In genomic region chr15:96598888-96599578, GRCm38 (mm10) we compare ENCODE assay signal across 9 mouse cellular contexts. TPM values are rescaled to one million over a fixed set of nuclear protein-coding genes. Genes with fewer than 3 reads are reported as not detected.
DNase-seq lines count a peak whose midpoint lies in the region; ATAC-seq lines count a peak whose summit lies in the region.
"Had no signal": no experiment of that assay in that cellular context is flagged by ENCODE, and none has a peak within 500 bp of the region (broad histone marks: within the 10 kb centered on the region; RNA-seq: fewer than 3 reads in every experiment).

No protein-coding gene starts in this region.

- H3K27ac ChIP-seq in kidney, embryonic 16.5 days (ENCODE audit: low read length) = peak overlapping the region; percentile 26; the same call in 1 of the 2 replicates
- no peak overlapping the region for H3K27ac ChIP-seq in forebrain, embryonic 12.5 days

- H3K4me1 ChIP-seq in kidney, embryonic 16.5 days (ENCODE audit: insufficient read depth, low read length) = peaks cover 18% of the 10 kb centered on the region
- peaks cover 45% of the 10 kb centered on the region for H3K4me1 ChIP-seq in forebrain, embryonic 12.5 days

- ATAC-seq in kidney, embryonic 16.5 days (ENCODE audit: low FRiP score, low TSS enrichment) = 0 out of 2 replicates have a peak, but pooled peaks have one; percentile 24
- ATAC-seq in granulocyte monocyte progenitor cell, adult 5-6 weeks (replicated peaks; ENCODE audit: poor library complexity, severe bottlenecking) = peak; percentile 80
- ATAC-seq in forebrain, embryonic 12.5 days (ENCODE audit: low FRiP score) = no peak

- no peaks in the 10 kb centered on the region for H3K9me3 ChIP-seq in kidney, embryonic 16.5 days (ENCODE audit: low read length)
- no peaks in the 10 kb centered on the region for H3K9me3 ChIP-seq in forebrain, embryonic 12.5 days

- WGBS in kidney, embryonic 16.5 days = 49% methylated on average over 11 of the region's 11 CpGs
- 77% methylated on average over 11 of the region's 11 CpGs for WGBS in forebrain, embryonic 12.5 days

- no peak overlapping the region for H3K9ac ChIP-seq in kidney, embryonic 16.5 days (replicated peaks; ENCODE audit: low read length)
- no peak overlapping the region for H3K9ac ChIP-seq in forebrain, embryonic 12.5 days

- H3K36me3 ChIP-seq in kidney, embryonic 16.5 days (ENCODE audit: insufficient read depth, low read length) = peaks cover 11% of the 10 kb centered on the region; the same call in 1 of the 2 replicates
- peaks cover 26% of the 10 kb centered on the region for H3K36me3 ChIP-seq in forebrain, embryonic 12.5 days (replicated peaks)

- H3K4me3 ChIP-seq in kidney, embryonic 16.5 days (ENCODE audit: low read length) = no peak overlapping the region
- H3K4me3 ChIP-seq in forebrain, embryonic 12.5 days (replicated peaks) = no peak overlapping the region
- H3K4me3 ChIP-seq: erythroblast, embryonic 14.5 days had no signal

- no peaks in the 10 kb centered on the region for H3K27me3 ChIP-seq in kidney, embryonic 16.5 days (ENCODE audit: insufficient read depth, low read length)
- no peaks in the 10 kb centered on the region for H3K27me3 ChIP-seq in forebrain, embryonic 12.5 days

- DNase-seq in kidney, adult 18-20 months = no peak
- peak; percentile 76 to 77 for DNase-seq in lung, postnatal 4 days
- DNase-seq in thymus, postnatal 0 days (ENCODE audit: low spot score) = peak; percentile 88
- DNase-seq in frontal cortex, adult 2 months (ENCODE audit: extremely low spot score in 1 of 2, low spot score in 1 of 2) = no peak
- no peak for DNase-seq in Muller cell, postnatal 12 days (ENCODE audit: inconsistent ontology term)

- H3K4me2 ChIP-seq in kidney, embryonic 16.5 days (replicated peaks; ENCODE audit: low read depth, low read length) = no peak overlapping the region
- H3K4me2 ChIP-seq in forebrain, embryonic 12.5 days = no peak overlapping the region

RNA-seq across cellular contexts. Expression of gene Slc38a1, which starts 43.7 kb away (rescaled TPM):
- 62.4 and 75.7 TPM in 2 replicates for polyA plus RNA-seq in kidney, embryonic 16.5 days (2015; fragmentation: Nextera tagmentation; extraction: Ambion mirVana)
- total RNA-seq in granulocyte monocyte progenitor cell, adult 5-6 weeks (2014; fragmentation: Nextera tagmentation) = 93.0 and 110 TPM in 2 replicates
- total RNA-seq in granulocyte monocyte progenitor cell, adult 5-6 weeks (2017) = 63.9 and 67.5 TPM in 2 replicates
- polyA plus RNA-seq in thymus, postnatal 0 days (2015; fragmentation: Nextera tagmentation; extraction: Ambion mirVana) = 125 and 126 TPM in 2 replicates
- 148 and 166 TPM in 2 replicates for polyA plus RNA-seq in forebrain, embryonic 12.5 days (2016; fragmentation: Nextera tagmentation; extraction: Ambion mirVana)
- 73.9 and 81.2 TPM in 2 replicates for polyA plus RNA-seq in frontal cortex, adult 2 months (2012; rRNA removed)

Comparison
In these comparisons a context has a peak if more than half of its experiments do, and no peak if none do; other contexts are left out.
1. DNase-seq: peak in lung, postnatal 4 days (2 of 2) and thymus, postnatal 0 days (single experiment); none in kidney, adult 18-20 months (single experiment), frontal cortex, adult 2 months (0 of 2) and Muller cell, postnatal 12 days (single experiment).